Mouse (Mus musculus): ENCODE measurements around the gene Pcdh15. TPM values are rescaled to one million over a fixed set of nuclear protein-coding genes. Genes with fewer than 3 reads are reported as not detected.

Gene Pcdh15
- polyA plus RNA-seq, 1 experiment from 2014 or later: not detected

- H3K27me3 ChIP-seq (ENCODE audit: insufficient read depth, low read length): no peaks in the 10 kb centered on the region
- H3K9me3 ChIP-seq (ENCODE audit: low read depth, low read length): no peaks in the 10 kb centered on the region
- ATAC-seq (ENCODE audit: insufficient read depth) (no peak), DNase-seq (no peak)
- no peak overlapping the region for H3K4me2 ChIP-seq
- H3K4me1 ChIP-seq (ENCODE audit: insufficient read depth): no peaks in the 10 kb centered on the region
- H3K36me3 ChIP-seq (ENCODE audit: insufficient read depth): no peaks in the 10 kb centered on the region
- H3K27ac ChIP-seq (ENCODE audit: low read depth): no peak overlapping the region
- H3K9ac ChIP-seq: no peak overlapping the region
- no peak for TF ChIP-seq CTCF (IDR thresholded peaks at IDR 0.05; ENCODE audit: low read depth)
- no peak overlapping the region for H3K4me3 ChIP-seq (ENCODE audit: low read depth, low read length)
Observed at GRCm38 (mm10) chr10:74129665-74130064, 1030.5 kb downstream of the Pcdh15 start.

GRCm38 (mm10) chr10:74130805-74131204 is 1031.7 kb downstream of the Pcdh15 start:
- no peak overlapping the region for H3K4me3 ChIP-seq (ENCODE audit: low read depth, low read length)
- no peak overlapping the region for H3K27ac ChIP-seq (ENCODE audit: low read depth)
- no peak for TF ChIP-seq CTCF (IDR thresholded peaks at IDR 0.05; ENCODE audit: low read depth)
- no peak overlapping the region for H3K4me2 ChIP-seq
- H3K27me3 ChIP-seq (ENCODE audit: insufficient read depth, low read length): no peaks in the 10 kb centered on the region
- no peaks in the 10 kb centered on the region for H3K4me1 ChIP-seq (ENCODE audit: insufficient read depth)
- ATAC-seq (ENCODE audit: insufficient read depth) (no peak), DNase-seq (no peak)
- no peaks in the 10 kb centered on the region for H3K36me3 ChIP-seq (ENCODE audit: insufficient read depth)
- H3K9ac ChIP-seq: no peak overlapping the region
- WGBS: 86% methylated on average over 3 of the region's 3 CpGs
- no peaks in the 10 kb centered on the region for H3K9me3 ChIP-seq (ENCODE audit: low read depth, low read length)

GRCm38 (mm10) chr10:74147966-74148365 is 1048.8 kb downstream of the Pcdh15 start:
- Histone ChIP-seq H3K4me2 (no peak overlapping the region), H3K9ac (no peak overlapping the region), H3K4me1 (ENCODE audit: insufficient read depth) (no peaks in the 10 kb centered on the region), H3K4me3 (ENCODE audit: low read depth, low read length) (no peak overlapping the region), H3K9me3 (ENCODE audit: low read depth, low read length) (no peaks in the 10 kb centered on the region), H3K27me3 (ENCODE audit: insufficient read depth, low read length) (no peaks in the 10 kb centered on the region), H3K27ac (ENCODE audit: low read depth) (no peak overlapping the region), H3K36me3 (ENCODE audit: insufficient read depth) (no peaks in the 10 kb centered on the region)
- no peak for ATAC-seq (ENCODE audit: insufficient read depth)
- TF ChIP-seq CTCF (IDR thresholded peaks at IDR 0.05; ENCODE audit: low read depth): no peak
- DNase-seq: no peak

GRCm38 (mm10) chr10:74181921-74182320 is 1082.8 kb downstream of the Pcdh15 start:
- 58% methylated on average over 3 of the region's 3 CpGs for WGBS

GRCm38 (mm10) chr10:74203650-74204049 is 1104.5 kb downstream of the Pcdh15 start:
- Histone ChIP-seq H3K4me2 (no peak overlapping the region), H3K27me3 (ENCODE audit: insufficient read depth, low read length) (no peaks in the 10 kb centered on the region), H3K9me3 (ENCODE audit: low read depth, low read length) (no peaks in the 10 kb centered on the region), H3K4me1 (ENCODE audit: insufficient read depth) (no peaks in the 10 kb centered on the region), H3K36me3 (ENCODE audit: insufficient read depth) (no peaks in the 10 kb centered on the region), H3K27ac (ENCODE audit: low read depth) (no peak overlapping the region), H3K4me3 (ENCODE audit: low read depth, low read length) (no peak overlapping the region), H3K9ac (no peak overlapping the region)
- ATAC-seq (ENCODE audit: insufficient read depth) (no peak), DNase-seq (peak; percentile 85)
- peak; percentile 72 for TF ChIP-seq CTCF (IDR thresholded peaks at IDR 0.05; ENCODE audit: low read depth)

More at GRCm38 (mm10) chr10:74181921-74182320, 1082.8 kb downstream of the Pcdh15 start:
- ATAC-seq (ENCODE audit: insufficient read depth) (no peak), DNase-seq (no peak)
- Histone ChIP-seq H3K9me3 (ENCODE audit: low read depth, low read length) (no peaks in the 10 kb centered on the region), H3K4me1 (ENCODE audit: insufficient read depth) (no peaks in the 10 kb centered on the region), H3K27ac (ENCODE audit: low read depth) (no peak overlapping the region), H3K4me3 (ENCODE audit: low read depth, low read length) (no peak overlapping the region), H3K36me3 (ENCODE audit: insufficient read depth) (no peaks in the 10 kb centered on the region), H3K4me2 (no peak overlapping the region), H3K9ac (no peak overlapping the region), H3K27me3 (ENCODE audit: insufficient read depth, low read length) (no peaks in the 10 kb centered on the region)
- TF ChIP-seq CTCF (IDR thresholded peaks at IDR 0.05; ENCODE audit: low read depth): no peak

- 26% methylated on average over 1 of the region's 1 CpGs for WGBS
- Histone ChIP-seq H3K4me1 (ENCODE audit: insufficient read depth) (no peaks in the 10 kb centered on the region), H3K4me3 (ENCODE audit: low read depth, low read length) (no peak overlapping the region), H3K27ac (ENCODE audit: low read depth) (no peak overlapping the region), H3K9ac (no peak overlapping the region), H3K4me2 (no peak overlapping the region), H3K27me3 (ENCODE audit: insufficient read depth, low read length) (no peaks in the 10 kb centered on the region), H3K9me3 (ENCODE audit: low read depth, low read length) (no peaks in the 10 kb centered on the region), H3K36me3 (ENCODE audit: insufficient read depth) (no peaks in the 10 kb centered on the region)
- no peak for ATAC-seq (ENCODE audit: insufficient read depth)
- TF ChIP-seq CTCF (IDR thresholded peaks at IDR 0.05; ENCODE audit: low read depth): peak; percentile 39
- peak; percentile 18 for DNase-seq
Observed at GRCm38 (mm10) chr10:74217268-74217667, 1118.1 kb downstream of the Pcdh15 start.

- WGBS: 84% methylated on average over 2 of the region's 2 CpGs
- no peak overlapping the region for H3K9ac ChIP-seq
- no peak overlapping the region for H3K4me2 ChIP-seq
- no peaks in the 10 kb centered on the region for H3K9me3 ChIP-seq (ENCODE audit: low read depth, low read length)
- no peaks in the 10 kb centered on the region for H3K36me3 ChIP-seq (ENCODE audit: insufficient read depth)
- H3K4me1 ChIP-seq (ENCODE audit: insufficient read depth): no peaks in the 10 kb centered on the region
- TF ChIP-seq CTCF (IDR thresholded peaks at IDR 0.05; ENCODE audit: low read depth): no peak
- H3K27me3 ChIP-seq (ENCODE audit: insufficient read depth, low read length): no peaks in the 10 kb centered on the region
- DNase-seq (no peak), ATAC-seq (ENCODE audit: insufficient read depth) (no peak)
- no peak overlapping the region for H3K4me3 ChIP-seq (ENCODE audit: low read depth, low read length)
- no peak overlapping the region for H3K27ac ChIP-seq (ENCODE audit: low read depth)
Observed at GRCm38 (mm10) chr10:74220439-74220838, 1121.3 kb downstream of the Pcdh15 start.
